Mouse (Mus musculus) layer of hippocampus, postnatal 10 days (tissue): ENCODE measurements at regions not wholly inside any gene's neighbourhood (a gene's known extent, or its start where the extent isn't known, plus 50 kb on each side); places are given as distances from the start of the nearest gene placed in this dataset.

ENCODE experiments used
- DNase-seq, 2 experiments: peaks; one replicate each; pipeline ENCODE4 v3.0.0; 2021; ENCODE audit warnings: low spot score in 2 of 2

DNA sequence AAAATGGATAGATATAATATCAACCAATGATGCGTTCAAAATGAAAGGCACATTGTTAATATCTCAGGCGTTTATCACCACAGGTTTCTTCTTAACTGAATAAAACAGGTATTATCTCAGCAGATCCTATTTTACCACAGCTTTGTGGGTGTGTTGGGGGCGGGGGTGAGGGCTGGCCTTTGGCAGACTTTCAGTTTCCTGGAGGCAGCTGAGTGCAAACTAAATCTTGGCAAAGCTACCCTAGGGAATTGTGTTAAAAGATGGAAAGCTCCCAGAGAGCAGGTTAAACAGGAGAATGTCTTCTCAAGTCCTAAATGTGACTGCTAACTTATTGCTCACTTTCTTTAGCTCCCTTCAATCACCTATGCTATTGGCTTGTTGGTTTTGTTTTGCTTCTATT is 223.8 kb downstream of the Kdm4c start:
- DNase-seq, result no peak

DNA sequence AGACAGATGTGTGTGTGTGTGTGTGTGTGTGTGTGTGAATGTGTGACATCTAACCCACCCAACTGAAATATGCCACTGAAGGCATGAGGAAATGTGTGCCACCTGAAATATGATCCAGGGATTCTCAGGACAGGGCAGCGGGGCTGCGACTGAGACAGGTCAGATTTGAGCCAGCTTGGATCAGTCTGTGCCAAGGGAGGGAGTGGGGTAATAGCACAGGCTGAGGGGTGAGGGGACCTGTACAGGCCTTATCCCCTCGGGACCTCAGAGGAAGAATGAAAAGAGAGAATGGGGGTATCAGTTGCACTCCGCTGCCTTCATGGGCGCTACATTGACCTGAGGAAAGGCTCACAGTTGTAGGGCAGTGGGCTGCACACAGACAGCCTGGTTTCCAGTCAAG is 270.2 kb downstream of the Kdm4c start:
- DNase-seq, result no peak

DNA sequence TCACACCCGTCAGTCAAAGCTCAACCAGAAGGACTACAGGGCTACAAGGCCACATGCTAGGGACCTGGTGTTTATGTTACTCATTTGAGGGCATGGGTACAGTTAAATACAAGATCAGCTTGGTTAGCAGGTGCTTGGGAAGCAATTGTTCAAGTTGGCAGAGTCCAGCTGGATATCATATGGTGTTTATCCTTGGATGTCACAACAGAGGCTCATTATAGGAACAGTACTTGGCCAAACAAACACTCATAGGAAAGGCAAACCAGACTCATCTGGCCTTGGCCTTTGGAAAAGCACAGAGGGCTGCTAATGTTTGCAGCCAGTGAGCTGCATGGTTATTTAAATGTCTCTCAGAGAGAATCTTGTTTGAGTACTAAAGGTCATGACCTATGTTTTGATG is 311.6 kb downstream of the Kdm4c start:
- DNase-seq, result no peak

DNA sequence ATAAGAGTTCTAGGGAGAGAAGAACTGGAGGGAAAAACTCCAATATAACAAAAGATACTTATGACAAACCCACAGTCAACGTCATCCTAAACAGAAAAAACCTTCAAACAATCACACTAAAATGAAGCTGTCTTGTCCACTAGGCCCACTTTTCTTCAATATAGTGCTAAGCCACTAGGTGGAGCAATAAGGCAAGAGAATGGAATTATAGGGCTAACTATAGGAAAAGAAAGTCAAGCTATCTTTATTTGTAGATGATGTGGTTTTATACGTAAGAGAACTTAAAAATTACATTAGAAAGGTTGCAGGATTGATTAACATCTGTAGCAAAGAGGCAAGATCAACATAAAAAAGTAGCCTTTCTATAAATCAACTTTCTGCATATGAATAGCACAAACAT is 321.3 kb downstream of the Kdm4c start:
- DNase-seq, result peak in 1 of 2 experiments; percentile 22

DNA sequence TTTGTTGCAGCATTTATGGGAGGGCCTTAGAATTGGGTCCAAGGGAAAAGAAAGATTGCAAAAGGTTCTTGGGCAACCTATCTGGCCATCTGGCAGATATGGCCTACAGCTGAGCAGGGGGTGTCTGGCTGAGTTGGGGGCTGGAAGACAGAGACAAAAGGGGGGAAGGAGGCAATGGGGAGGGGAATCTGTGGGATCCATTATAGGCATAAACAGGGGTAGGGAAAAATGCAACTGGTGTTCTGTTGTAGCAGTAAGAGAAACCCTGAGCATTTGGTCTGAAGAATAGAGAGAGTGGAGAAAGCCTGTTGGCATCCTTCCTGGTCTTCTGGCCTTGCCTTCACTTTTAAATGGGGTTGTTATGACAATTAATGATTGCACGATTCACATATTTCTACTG is 344.1 kb downstream of the Kdm4c start:
- DNase-seq, result no peak

DNA sequence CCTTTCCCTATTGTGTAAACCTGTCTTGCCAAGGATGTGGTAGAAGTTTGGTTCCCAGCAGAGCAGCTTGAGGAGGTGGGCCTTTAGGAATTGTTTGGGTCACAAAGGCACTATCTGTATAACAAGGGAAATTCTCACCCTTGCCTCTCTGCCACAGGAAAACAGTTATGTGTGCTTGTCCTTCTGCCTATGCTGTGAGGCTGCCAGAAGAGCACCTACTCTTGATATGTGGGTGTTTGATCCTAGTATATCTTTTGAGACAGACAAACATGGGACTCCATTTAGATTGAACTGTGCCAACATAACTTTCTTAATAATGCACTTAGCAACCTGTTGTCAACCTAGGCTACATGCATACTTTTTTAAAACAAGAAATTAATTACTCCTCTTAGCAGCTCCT is 344.8 kb downstream of the Kdm4c start:
- DNase-seq, result no peak

DNA sequence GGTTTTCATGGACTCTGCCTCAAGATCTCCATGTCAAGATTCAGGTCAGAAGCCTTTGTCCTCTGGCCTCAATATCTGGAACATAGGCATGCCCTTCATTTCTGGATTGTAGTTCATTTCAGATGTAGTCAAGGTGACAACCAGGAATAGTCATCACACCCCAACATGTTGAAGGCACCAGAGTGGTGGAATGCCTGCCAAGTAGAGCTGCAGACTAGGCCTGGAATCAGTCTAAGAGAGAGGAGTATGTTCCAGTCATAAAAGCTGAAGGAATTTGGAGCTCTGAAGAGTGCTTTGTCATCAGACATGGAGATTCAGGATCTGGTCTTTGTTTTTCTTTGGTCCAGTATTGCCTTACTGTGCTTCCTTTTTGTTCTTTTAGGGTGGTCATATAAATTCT is 346.5 kb downstream of the Kdm4c start:
- no peak for DNase-seq

DNA sequence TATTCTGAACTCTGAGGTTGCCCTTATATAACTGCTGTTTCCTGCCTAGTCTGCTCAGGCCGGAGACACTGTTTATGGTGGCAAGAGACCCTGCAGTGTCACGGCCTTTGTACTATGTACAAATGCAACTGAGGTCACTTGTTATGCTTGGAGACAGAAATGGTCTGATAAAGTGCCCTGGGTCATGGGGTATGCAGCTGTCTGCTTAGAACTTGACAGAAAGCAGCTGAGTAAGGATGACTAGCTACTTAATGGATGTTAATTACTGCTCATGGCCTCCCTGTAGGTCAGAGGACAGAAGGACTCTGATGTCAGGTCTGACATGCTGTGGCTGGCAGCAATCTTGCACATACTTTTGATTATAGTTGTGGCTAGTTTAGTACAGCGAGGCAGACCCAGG is 370.7 kb downstream of the Kdm4c start:
- no peak for DNase-seq
